Mouse (Mus musculus): ENCODE data around the gene Pgs1. TPM values are rescaled to one million over a fixed set of nuclear protein-coding genes. Genes with fewer than 3 reads are reported as not detected.

The Pgs1 gene
- total RNA-seq (2015) (18.7 and 22.4 TPM in 2 replicates), total RNA-seq (2017) (26.7 and 27.2 TPM in 2 replicates)

GRCm38 (mm10) chr11:117986126-117987031 is at the start of gene Pgs1:
Pgs1 (plus strand) TSS chr11:117986292.
- peak; percentile 61 for ATAC-seq (ENCODE audit: poor library complexity, severe bottlenecking)

GRCm38 (mm10) chr11:117939004-117939730 is 46.9 kb upstream of the Pgs1 start:
- ATAC-seq (ENCODE audit: poor library complexity, severe bottlenecking) = no peak

GRCm38 (mm10) chr11:117939741-117940285 is 46.3 kb upstream of the Pgs1 start:
- ATAC-seq (ENCODE audit: poor library complexity, severe bottlenecking) = 0 out of 2 replicates have a peak, but pooled peaks have one; percentile 18

- ATAC-seq (ENCODE audit: poor library complexity, severe bottlenecking) = no peak
These were observed 45.2 kb upstream of the Pgs1 start for GRCm38 (mm10) chr11:117940881-117941280.

GRCm38 (mm10) chr11:117941325-117941834 is 44.7 kb upstream of the Pgs1 start:
- ATAC-seq (ENCODE audit: poor library complexity, severe bottlenecking) = no peak

- no peak for ATAC-seq (ENCODE audit: poor library complexity, severe bottlenecking)
These were observed 44.2 kb upstream of the Pgs1 start for GRCm38 (mm10) chr11:117941848-117942247.

GRCm38 (mm10) chr11:117946195-117946979 is 39.7 kb upstream of the Pgs1 start:
- peak; percentile 89 for ATAC-seq (ENCODE audit: poor library complexity, severe bottlenecking)

GRCm38 (mm10) chr11:117946996-117947419 is 39.1 kb upstream of the Pgs1 start:
- ATAC-seq (ENCODE audit: poor library complexity, severe bottlenecking) = peak; percentile 50

- 0 out of 2 replicates have a peak, but pooled peaks have one; percentile 33 for ATAC-seq (ENCODE audit: poor library complexity, severe bottlenecking)
These were observed 36.5 kb upstream of the Pgs1 start for GRCm38 (mm10) chr11:117949392-117950091.

- no peak for ATAC-seq (ENCODE audit: poor library complexity, severe bottlenecking)
These were observed 34.7 kb upstream of the Pgs1 start for GRCm38 (mm10) chr11:117951391-117951790.

GRCm38 (mm10) chr11:117952174-117952933 is 33.7 kb upstream of the Pgs1 start:
- ATAC-seq (ENCODE audit: poor library complexity, severe bottlenecking) = peak; percentile 61

GRCm38 (mm10) chr11:117954094-117954493 is 32.0 kb upstream of the Pgs1 start:
- peak; percentile 68 for ATAC-seq (ENCODE audit: poor library complexity, severe bottlenecking)

- no peak for ATAC-seq (ENCODE audit: poor library complexity, severe bottlenecking)
These were observed 31.3 kb upstream of the Pgs1 start for GRCm38 (mm10) chr11:117954819-117955218.

- ATAC-seq (ENCODE audit: poor library complexity, severe bottlenecking) = no peak
These were observed 30.5 kb upstream of the Pgs1 start for GRCm38 (mm10) chr11:117955621-117956020.

- ATAC-seq (ENCODE audit: poor library complexity, severe bottlenecking) = peak; percentile 30
These were observed 27.9 kb upstream of the Pgs1 start for GRCm38 (mm10) chr11:117958197-117958596.

- ATAC-seq (ENCODE audit: poor library complexity, severe bottlenecking) = no peak
These were observed 26.9 kb upstream of the Pgs1 start for GRCm38 (mm10) chr11:117959166-117959565.

- peak; percentile 50 for ATAC-seq (ENCODE audit: poor library complexity, severe bottlenecking)
These were observed 26.2 kb upstream of the Pgs1 start for GRCm38 (mm10) chr11:117959741-117960381.

- ATAC-seq (ENCODE audit: poor library complexity, severe bottlenecking) = no peak
These were observed 25.5 kb upstream of the Pgs1 start for GRCm38 (mm10) chr11:117960601-117961000.
